Mouse (Mus musculus): Measurements from ENCODE around the gene Mmp10.

Mmp10 gene

DNA sequence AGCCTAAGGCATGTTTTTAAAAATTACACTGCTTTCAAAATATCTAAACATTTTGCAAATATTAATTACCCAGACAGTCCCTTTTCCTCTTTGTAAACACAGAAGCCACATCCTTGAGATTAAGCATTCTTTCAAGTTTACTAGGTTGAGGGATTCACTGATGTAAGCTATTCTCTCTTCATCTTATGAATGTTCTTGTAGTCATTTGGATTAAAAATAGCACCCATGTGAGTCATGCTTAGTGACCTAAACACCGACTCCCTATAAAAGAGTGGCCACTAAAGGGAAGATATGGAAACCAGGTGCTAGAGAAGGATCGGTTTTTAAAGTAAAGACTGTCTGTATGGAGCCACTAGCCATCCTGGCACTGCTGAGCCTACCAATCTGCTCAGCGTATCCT is at the start of gene Mmp10:
Gene Mmp10 (plus strand): TSS at position 302 of the 400 bp plus-strand sequence.
- no peak for DNase-seq (ENCODE audit: low read depth, low spot score)

DNA sequence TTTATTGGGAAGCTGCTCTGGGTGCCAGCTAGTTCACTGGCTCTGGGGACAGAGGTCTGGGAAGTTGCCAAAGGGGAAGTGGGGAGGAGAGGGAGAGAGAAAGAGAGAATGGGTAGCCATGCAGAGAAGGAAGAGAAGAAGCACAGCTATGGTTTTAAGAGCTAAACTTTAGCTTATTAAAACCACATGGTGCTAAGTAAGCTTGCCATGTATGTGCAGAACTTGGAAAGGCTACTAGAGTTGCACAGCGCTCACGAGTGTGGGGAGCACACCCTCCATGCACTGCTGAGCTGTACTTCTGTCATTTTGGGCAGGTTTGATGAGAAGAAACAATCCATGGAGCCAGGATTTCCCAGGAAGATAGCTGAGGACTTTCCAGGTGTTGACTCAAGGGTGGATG is 48.9 kb upstream of the Mmp10 start:
- DNase-seq (ENCODE audit: low read depth, low spot score), result no peak

DNA sequence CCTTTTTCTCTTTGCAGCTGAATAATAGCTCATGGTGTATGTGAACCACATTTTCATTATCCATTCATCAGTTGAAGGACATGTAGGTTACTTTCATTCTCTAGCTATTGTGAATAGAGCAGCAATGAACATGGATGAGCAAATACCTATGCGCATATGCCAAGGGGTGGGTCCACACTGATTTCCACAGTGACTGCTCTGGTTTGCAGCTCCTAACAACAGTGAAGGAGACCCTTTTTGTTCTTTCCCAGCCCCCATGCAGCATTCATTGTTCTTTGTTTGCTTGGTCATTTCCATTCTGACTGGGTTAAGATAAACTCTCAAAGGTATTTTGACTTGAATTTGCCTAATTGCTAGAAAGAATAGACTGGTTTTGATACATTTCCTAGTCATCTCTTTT is 31.9 kb upstream of the Mmp10 start:
- DNase-seq (ENCODE audit: low read depth, low spot score), result no peak

DNA sequence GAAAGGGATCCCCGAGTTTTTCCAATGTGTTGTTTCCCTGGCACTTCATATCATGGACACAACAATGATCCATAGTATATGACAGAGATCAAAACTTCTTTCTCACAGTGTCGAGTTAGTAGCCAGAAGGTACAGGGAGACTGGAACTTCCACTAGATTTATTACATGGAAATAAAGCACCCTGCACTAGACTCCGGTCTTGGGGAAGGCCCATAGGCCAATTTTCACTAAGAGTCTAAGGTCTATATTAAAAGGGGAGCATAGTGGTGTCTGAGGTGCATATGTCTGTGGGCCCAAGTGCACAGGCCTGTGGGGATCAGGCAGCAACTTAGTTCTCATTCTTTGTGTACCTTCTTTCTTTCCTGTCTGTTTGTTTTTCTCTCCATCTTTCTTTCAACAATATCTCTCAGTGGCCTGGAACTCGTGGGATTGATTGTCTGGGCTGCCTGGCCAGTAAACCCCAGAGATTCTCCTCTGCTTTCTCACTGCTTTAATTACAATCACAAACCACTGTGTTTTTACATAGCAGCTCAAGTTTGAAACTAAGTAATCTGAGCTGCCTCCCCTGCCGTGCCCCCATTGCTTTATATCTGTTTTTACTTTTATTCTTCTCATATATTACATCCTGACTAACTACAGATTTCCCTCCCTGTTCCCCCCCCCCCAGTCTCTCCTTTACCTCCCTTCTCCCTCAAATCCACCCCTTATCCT is 18.3 kb upstream of the Mmp10 start:
- DNase-seq (ENCODE audit: low read depth, low spot score), result no peak

DNA sequence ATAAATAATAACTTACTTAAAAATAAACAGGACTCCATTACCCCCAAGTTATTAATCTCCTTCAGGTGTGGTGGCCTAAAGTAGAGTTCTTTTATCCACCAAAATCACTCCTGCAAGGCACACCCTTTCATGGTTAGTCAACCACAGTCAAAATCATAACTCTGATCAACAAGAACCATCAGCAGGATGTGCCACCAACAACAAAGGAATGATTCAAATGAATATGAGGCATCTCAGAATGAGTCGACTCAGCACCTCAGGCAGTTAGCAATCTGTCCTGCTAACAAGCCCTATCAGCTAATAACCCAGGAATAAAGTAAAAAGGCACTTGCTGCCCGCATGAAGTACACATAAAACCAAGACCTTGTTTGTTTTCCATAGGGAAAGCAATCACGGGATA is 1.0 kb upstream of the Mmp10 start:
- DNase-seq (ENCODE audit: low read depth, low spot score), result no peak

DNA sequence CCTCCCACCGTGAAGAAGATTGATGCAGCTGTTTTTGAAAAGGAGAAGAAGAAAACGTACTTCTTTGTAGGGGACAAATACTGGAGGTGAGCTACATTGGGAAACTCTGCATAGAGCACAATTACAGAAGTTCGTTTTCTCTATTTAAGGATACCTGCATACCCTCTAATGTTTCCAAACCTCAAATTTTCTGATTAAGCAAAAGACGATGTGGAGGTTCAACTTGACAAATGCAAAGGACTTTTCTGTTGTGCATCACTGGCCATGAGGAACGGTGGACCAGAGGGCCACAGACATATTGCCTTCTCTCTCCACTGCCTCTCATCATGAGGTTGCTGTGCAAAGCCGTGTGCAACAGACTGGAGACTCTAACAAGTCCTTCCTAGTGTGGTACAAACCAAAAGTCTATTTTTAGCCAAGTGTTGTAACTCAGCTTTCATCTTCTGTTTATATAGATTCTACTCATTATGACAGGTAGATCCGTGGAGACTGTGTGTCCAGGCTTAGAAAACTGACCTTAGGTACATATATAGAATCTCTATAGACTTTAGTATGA is 5.2 kb downstream of the Mmp10 start:
- no peak for DNase-seq (ENCODE audit: low read depth, low spot score)

DNA sequence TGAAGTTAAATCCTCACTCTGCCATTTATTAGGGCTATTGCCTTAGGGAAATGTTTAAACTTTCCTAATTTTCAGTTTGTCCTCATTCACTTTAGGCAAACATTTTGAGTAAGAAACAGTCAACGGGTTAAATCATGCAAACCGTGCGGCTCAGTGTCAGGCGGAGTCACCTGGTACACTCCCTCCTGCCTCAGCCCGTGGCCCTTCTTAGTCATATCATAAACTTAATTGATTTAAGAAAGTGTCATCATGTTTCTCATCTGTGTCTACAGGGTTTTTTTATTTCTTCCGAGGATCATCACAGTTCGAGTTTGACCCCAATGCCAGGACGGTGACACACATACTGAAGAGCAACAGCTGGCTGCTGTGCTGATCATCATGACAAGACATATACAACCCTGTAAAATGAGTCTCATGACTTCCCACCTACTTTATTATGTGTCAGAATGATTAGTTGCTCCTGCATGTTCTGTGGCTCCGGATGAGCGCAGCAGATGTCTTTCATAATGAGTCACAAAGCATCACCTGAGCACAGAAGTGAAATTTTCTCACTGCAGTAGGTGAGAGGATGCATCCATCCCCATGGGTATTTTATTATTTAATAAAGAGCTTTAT is 7.6 kb downstream of the Mmp10 start:
- no peak for DNase-seq (ENCODE audit: low read depth, low spot score)

DNA sequence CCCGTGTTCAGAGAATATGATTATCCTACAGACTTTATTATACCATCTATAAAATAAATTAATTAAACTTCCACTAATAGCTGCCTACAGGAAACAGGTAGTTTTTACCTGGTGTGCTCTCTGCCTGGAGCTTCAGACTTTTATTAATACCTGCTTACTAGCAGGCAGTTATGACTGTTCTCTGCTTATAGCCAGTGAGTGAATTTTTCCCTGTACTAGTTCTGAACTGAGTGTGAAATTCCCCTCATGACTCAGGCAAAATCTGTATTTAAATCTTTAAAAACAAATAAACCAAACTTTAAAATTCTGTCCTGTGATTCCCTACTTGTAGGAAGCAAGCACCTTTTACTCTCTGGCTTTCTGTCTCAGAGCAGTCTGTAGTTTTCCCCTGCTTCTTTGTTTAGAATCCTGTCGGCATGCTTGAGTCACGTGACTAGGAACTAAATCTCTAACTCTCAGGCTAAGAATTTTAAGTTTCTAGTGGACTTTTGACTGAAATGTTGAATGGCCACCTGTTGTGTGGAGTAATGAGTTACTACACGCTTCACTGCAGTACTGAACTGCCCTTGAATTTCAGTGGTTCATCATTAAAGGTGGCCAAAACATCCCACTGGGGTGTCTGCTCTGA is 15.9 kb downstream of the Mmp10 start:
- DNase-seq (ENCODE audit: low read depth, low spot score), result no peak

DNA sequence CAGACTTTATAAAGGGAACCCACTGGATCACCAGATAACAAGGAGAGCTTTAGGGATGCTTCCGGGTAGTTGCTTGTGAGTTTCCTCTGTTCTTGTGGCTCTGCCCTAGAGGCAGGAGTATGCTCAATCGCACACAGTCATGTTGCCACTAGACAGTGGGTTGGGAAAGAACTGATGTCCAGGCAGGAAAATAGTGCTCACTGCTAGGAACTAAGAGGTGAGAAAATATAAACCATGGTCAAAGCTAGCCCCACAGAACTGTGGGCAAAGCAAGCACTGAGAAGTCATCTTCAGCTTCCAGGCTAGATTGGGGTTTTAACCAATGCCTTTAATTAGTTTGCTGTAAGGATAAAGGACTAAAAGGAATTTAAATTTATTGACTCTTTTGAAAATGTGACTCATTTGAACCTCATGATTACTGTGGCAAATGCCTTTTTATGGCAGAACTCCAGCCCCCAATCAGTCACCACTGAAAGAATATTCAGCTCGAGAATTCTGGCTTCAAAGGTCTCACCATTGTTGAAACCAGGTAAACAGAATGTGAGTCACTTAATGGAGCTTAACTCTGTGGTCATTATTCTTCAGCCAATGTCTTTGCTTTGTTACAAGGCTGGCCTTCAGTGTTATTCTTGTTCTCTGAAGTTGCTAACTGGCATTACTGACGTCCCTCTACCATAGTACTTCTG is 24.2 kb downstream of the Mmp10 start:
- no peak for DNase-seq (ENCODE audit: low read depth, low spot score)

DNA sequence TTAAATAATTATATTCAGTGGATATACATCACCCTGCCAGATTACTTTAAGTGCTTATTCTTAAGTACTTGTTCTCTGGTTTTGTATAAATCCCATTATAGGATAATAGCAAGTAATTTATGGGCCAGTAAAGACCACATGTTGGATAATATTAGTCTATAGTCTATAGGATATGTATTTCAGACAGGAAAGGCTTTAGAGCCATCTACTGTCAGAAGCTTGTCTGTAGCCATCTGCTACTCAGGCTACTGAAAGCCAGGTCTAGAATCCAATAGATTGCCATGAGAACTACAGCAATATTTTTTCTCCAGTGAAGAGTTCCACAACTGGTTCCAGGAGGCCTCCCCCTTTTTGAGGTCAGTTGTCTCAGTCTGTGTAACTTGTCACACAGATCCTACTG is 40.6 kb downstream of the Mmp10 start:
- DNase-seq (ENCODE audit: low read depth, low spot score), result no peak

DNA sequence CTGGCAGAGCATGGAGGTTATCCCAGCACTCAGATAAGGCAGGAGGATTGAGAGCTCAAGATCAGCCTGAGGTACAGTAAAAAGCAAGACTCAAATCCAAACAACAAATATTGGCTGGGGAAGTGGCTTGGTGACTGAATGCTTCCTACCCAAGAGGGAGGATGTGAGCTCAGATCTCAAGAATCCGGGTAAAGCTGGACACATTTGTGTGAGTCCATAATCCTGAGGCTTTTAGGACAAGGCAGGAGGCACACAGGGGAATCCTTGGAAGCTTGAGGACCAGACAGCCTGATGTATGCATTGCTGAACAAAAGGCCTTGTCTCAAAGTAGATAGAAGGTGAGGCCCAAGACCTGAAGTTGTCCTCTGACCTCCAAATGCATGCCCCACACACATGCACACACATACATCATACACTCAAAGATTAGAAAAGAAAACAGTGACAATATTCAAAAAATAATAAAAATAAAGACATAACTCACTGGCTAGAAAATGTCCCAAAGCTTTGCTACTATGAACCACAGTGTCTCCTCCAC is 42.8 kb downstream of the Mmp10 start:
- no peak for DNase-seq (ENCODE audit: low read depth, low spot score)

DNA sequence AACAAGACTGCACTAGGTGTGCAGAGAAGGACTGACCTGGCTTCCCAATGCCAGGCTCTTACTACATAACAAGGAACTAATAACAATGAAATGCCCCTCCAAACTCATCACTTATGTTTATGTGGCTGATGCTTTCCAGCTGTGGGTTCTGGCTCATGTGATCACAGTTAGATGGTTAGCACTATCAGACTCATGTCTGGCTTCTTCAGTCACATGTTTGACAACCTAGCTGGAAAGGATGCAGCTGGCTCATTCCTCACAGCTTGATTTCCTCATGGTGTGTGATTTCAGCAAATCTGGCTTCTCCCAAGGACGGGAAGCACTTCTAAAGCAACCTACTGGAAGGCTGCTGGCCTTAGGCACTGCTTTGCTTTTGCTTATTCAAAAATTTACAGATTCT is 43.3 kb downstream of the Mmp10 start:
- peak; percentile 7 for DNase-seq (ENCODE audit: low read depth, low spot score)

DNA sequence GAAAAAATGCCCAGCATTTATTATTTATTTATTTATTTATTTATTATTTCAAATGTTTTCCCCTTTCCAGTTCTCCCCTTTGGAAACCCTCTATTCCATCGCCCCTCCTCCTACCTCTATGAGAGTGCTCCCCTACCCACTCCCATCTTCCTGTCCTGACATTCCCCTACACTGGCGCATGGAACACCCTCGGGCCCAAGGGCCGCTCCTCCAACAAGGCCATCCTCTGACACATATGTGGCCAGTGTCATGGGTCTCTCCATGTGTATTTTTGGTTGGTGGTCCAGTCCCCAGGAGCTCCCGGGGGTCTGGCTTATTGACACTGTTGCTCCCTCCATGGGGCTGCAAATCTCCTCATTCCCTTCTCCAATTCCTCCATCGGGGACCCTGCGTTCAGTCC is 43.8 kb downstream of the Mmp10 start:
- DNase-seq (ENCODE audit: low read depth, low spot score), result no peak

DNA sequence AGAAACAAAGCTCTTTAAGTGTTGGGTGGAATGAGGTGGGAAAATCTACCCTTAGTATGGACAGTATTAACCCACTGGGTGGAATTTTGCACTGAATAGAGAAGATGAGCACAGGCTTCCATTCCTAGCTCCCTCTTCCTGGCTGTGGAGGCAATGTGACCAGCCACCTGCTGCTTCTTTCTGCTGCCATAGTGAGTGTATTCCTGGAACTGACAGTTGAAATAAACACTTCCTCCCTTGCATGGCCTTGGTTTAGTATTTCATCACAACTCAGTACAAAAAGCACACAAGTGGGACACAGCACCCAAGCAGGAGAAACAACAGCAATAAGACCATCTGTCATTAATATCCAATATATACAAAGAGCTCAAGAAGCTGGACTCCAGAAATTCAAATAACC is 49.8 kb downstream of the Mmp10 start:
- no peak for DNase-seq (ENCODE audit: low read depth, low spot score)

DNA sequence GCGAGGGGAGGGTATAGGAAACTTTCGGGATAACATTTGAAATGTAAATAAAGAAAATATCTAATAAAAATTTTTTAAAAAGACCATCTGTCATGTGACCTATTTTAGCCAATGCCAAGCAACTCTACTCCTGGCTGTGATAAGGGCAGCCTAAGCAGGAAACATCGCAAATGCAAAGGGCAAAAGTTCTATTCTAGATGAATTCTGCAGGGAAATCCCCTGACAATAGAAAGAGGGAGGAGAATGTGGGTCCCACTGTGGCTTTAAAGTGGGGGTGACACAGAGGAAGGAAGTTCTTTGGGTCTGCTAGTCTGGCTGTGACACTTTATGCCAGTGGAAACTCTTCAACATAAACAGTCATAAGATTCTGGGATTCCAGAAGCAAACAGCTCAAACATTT is 51.4 kb downstream of the Mmp10 start:
- no peak for DNase-seq (ENCODE audit: low read depth, low spot score)

DNA sequence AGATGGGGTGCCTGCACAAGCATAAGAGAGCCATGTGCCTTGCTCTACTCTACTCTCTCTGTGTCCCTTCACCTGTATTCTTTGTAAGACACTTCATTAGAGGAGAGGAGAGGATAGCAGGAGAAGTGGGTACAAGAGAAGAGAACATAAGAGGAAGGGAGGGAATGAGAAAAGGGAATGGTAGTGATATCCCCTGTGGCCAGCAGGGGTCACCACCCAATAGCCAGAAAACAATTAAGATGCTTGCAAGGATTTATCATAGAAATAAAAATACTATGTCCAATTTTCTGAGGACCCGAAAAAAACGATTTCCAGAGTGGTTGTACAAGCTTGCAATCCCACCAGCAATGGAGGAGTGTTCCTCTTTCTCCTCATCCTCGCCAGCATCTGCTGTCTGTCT is 52.2 kb downstream of the Mmp10 start:
- DNase-seq (ENCODE audit: low read depth, low spot score), result peak; percentile 3

DNA sequence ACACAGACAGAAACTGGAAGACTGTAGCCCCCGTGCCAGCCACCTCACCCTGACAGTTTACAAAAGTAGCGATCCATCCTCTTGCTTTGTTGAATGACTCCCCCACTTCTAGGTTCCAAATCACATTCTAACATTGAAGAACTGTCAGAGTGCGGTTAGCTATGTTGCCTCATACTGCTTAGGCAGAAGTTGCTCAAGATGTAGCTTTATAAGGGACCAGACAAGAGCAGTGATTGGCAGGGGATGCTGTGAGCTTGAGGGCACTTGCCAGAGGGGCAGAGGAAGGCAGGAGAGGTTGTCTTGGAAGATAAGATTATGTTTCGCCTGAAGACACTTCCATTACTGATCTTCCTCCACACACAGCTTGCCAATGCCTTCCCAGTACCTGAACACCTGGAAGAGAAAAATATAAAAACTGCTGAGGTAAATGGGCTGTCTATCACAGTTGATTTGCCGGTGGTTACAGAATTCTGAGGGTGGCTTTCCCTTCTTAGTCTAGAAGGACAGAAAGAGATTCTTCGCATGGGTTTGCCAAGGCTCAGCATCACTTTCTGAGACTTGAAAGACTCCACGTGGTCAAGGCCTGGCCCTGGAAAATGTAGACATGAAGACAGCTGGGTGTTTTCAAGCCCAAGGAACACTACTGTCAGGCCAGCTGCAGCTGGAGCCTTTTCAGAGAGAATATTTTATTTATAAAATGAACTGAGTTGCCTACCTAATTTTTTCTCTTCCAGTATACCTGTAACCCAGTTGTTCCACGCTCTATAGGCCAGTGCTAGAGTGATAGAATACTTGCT is 56.3 kb downstream of the Mmp10 start, which contains the start of gene Mmp8:
Gene Mmp8 (plus strand): TSS at position 236 of the 797 bp plus-strand sequence.
- DNase-seq (ENCODE audit: low read depth, low spot score), result no peak

Data from embryo, embryonic 11.5 days (tissue).